Mouse (Mus musculus): Measurements from ENCODE around the gene Ptpn14.
A peak's percentile ranks its signal among the peaks of the same experiment; 100 is the strongest.
"Not testable (repeated sequence)": the region's sequence is repeated elsewhere in the genome, so short reads cannot be mapped to it uniquely, and the experiment has no call there.

Ptpn14 gene

DNA sequence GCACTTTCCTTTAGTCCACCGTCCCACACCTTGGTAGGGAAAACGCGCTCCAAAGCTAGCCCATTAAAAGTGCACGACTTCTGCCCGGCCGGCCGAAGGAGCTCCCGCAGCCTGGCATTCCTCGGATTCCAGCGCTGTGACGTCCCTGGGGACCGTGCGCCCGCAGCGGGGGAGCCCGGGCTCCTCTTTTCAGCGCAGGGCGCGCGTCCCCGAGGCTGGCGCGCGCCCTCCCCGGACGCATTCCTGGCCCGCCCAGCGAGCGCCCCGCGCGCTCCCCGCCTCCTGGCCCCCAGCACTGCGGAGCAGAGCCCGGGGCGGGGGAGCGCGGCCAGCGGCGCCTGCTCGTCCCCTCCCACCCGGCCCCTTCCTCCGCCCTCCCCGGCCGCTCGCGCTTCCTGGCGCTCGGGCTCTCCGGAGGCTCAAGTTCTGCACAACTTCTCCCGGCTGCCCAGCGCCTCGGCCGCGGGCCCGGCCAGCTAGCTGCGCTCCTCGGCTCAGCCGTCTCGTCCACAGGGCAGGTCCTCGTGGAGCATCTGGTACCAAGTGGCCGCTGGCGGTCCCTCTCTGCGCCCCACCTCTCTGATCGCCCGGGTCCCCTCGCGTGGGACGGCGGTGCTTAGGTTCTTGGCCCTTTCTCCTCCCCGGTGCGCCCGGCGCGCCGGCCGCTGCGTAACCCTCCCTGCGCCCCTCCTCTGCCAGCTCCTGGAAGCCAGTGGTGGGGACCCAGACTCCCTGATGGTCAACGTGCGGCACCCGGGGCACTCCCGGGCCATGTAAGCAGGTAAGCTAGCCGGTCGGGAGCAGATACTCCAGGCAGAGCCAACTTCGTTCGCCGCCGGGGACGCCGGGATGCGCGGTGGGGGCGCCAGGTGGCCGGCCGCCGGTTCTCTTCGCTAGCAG lies at the start of gene Ptpn14:
TSS of gene Ptpn14 (plus strand) at position 385 of the 900 bp plus-strand sequence.
- peak; percentile 86 for DNase-seq

DNA sequence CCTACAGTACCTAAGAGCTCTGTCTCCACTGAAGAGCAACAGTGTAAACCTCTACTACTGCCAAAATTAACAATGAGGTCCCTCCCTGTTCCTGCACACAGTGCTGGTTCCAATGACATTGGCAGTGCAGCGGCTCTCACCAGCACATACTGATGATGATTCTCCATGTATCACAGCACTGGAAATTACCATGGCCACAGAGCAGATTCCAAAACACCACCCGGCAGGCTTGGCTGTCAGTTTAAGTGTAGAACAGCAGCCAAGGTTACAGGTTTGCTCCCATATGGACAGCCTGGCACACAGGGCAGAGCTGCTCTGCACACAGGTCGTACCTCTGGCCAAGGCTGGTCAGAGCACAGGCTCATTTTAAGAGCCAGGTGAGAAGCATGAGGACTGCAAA lies 48.5 kb upstream of the Ptpn14 start:
- DNase-seq: no peak

DNA sequence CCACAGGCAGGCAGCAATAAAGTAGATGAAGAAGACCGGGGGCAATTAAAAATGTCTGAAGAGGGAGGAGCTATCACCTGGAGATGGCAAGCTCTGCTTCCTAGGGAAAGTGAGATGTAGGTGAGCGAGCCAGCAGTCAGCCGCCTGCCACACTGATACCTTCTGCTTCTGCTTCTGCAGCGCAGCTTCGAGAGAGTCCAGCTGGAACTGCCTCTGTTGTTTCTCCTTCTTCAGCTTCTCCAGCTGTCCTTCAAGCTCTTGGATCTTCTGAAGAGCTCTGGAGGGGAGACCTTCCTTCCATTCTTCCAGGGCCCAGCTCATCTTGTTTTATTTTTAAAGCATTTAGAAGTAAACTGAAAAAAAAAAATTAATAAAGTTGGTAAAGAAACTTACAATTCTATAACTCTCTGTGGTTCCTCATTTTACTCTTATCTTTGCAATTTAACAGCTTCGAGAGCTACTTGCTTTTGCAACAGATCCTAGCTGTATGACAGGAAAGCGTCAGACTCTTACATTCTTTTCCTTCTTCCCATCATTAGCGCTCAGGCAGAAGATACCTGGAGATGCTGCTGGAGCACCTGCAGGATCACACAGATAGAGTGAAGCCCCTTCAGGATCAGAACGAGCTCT lies 43.2 kb upstream of the Ptpn14 start:
- DNase-seq: no peak

DNA sequence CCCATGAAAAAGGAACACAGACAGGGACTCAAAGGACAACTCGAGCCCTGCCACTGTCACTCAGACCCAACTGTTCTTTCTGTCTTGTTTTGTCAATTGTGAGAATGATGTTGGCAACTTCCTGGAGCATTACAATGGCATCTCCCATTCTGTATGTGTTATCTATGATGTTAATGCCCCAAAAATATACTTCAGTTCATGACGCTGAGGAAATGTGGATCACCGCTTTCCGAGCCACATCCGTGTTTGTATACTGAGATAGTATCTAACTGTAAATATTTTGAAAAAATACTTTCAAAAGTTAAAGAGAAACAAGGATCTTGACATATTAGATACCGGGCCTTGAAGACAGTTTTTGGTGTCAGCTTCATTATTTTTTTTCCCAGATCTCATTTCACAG lies 42.0 kb upstream of the Ptpn14 start:
- DNase-seq: no peak

DNA sequence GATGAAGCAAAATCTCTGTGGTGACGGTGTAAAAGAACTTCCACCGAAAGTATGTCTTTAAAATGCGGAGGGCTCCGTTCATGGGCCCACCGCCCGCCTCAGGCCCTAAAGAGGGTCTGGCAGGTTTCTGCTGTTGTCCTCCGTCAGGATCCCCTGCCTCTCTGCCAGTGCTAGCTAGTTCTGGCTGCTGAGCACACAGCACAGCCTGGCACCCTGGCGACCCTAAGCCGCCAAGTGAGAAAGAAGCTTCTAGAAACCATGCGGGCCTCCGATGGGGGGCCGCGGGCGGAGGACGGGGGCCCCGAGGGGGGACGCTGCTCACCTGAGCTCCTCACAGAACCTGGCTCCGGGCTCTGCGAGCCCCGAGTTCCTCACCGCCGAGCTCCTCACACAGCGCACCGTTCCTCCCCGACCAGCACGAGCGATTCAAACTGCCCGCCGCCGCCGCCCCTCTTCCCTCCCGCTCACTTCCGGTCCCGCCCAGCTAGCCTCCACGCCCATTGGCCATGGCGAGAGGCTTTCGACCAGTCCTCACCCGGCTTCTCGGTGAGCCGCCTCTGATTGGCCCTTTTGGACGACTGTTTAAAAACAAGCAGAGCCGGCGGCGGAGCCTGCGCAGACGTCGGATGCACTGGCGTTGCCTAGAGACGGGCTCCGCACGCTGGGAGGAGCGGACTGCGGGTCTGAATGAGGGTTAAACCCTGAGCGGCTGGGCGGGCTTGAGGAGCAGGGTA lies 40.2 kb upstream of the Ptpn14 start, which contains the start of gene Cenpf:
TSS of gene Cenpf (minus strand) at position 433 of the 734 bp plus-strand sequence.
- DNase-seq: peak; percentile 96

DNA sequence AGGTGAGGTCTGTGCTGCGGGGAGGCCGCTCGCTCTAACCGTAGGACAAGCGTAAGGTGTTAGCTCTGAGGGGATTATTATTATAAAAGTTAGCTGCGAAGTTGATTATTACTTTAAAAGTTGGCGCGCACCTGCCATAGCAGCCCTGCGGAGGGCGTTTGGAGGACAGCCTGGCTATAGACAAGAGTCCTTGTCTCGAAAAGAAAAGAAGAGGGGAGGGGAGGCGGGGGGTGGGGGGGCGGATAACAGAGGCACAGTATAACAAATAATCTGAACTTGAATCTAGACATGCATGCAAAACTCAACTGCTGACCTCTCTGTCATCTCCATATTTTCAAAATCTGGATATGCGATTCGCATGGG lies 39.7 kb upstream of the Ptpn14 start:
- DNase-seq: no peak

DNA sequence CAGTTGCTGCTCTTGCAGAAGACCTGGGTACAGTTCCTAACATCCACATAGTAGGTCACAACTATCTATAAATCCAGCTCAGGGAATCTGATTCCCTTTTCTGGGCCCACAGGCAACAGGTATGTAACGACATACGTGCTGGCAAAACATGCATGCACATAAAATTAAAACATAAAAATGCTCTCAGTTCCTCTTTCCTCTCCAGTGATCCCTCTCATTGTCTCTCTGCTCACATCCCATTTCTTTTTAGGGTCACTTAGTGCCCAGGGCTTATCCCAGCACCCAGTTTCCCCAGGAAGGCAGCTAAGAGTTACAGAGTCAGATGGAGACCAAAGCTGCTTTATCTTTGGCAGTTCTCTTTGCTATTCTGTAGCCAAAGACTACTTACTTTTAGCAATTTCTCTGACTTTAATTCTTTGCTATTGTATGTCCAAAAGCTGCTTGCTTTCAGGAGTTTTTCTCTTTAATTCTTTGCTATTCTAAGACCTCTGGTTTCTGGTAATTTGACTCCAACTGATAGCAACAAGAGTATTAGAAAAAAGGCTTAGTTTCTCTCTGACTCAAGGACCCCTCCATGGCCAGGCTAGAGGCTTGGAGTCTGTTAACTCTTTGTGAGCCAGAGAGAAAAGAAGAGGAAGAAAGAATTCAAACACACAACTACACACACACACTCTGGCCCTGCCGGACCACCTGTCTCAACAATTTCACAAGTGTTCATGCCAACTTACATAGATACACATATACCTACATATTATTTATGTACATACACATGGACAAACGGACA lies 38.8 kb upstream of the Ptpn14 start:
- DNase-seq: no peak

DNA sequence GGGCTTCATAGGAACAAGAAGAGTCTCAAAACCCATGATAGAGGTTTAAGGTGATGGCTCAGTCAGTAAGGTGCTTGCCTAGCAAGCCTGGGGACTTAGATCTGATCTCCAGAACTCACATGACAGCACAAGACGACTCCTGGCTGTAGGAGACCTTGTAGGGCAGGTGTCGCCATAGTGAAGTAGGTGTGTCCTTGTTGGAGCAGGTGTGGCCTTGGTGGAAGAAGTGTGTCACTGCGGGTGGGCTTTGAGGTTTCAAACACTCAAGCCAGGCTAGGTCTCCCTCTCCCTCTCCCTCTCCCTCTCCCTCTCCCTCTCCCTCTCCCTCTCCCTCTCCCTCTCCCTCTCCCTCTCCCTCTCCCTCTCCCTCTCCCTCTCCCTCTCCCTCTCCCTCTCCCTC lies 35.6 kb upstream of the Ptpn14 start:
- not testable (repeated sequence) for DNase-seq

DNA sequence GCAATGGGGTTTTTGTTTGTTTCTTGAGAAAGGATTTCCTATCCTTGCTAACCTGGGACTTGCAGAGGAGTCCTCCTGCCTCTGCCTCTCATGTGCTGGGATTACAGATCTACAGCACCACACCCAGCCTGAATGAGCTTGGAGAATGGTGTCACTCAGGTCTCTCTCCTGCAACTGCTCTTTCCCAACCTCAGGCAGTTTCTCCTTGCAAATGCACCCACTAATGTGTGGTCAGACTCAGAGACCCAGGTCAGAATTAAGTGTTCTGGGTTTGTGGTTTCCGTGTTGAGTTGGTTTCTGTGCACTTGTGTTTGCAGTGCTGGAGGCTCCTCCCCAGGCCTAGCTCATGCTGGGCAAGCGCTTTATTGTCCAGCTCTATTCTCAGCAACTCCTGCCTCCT lies 33.7 kb upstream of the Ptpn14 start:
- no peak for DNase-seq

DNA sequence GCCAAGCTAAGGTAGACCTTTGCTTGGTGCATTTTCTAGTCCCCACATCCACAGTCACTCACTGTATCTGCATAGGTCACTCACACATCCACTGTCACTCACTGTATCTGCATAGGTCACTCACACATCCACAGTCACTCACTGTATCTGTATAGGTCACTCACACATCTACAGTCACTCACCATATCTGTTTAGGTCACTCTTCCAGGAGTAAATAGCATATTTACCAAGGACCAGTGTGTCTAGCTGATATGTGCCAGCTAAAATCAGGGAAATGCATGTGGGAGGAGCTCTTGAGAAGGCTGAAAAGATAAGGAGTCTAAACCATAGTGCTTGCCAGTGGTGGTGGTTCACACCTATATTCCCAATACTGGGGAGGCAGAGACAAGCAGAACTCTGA lies 32.7 kb upstream of the Ptpn14 start:
- DNase-seq: no peak

DNA sequence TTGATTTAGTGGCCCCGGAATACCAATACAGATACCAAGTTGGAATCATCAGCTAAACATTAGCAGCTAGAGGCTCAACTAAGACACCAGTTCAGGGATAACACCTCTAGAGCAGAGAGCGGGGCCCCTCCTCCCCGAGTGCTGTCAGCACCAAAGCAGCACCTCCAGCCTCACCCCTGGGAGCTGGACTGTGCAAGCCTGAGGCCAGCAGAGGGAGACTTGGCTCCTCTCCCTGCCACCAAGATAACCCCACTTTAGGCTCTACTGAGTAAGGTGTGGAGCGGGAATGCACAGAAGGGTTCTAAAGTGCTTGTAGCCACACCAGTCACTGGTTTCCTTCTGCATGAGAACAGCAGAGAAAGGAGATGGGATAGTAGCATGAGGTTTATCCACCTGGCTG lies 29.7 kb upstream of the Ptpn14 start:
- no peak for DNase-seq

DNA sequence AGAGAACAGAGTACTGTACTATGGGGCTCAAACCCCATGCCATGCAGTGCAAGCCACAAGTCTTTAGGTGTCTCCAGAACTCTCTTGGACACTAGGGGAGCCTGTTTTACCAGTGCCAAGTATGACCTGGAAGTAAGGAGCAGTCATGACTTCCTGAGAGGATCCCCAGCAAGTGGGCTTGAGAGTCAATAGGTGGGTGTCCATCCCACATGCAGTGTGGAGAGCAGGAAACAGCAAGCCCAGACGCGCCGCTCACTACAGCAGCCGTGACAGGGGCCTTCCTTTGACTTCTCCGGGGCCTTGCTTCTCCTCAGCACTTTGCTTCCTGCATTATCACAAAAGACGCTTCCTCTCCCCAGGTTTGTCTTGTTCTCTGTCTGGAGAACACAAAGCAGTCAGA lies 27.9 kb upstream of the Ptpn14 start:
- DNase-seq: no peak

DNA sequence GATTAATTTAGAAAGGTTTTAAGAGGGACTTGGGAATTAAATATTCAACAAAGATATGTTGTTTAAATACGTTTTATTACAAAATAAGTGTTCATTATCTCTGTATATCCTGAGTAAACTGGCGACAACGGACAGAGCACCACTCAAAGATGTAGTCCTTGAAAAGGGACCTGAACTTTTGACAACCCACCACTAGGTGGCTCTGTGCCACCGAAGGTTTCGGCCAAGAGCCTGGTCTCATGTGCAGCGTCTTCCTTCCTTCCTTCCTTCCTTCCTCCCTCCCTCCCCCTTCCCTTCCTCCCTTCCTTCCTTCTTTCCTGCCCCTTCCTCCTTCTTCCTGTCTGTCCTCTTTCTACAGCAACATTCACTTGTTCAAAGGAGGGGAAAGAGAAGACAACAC lies 27.1 kb upstream of the Ptpn14 start:
- peak; percentile 67 for DNase-seq

DNA sequence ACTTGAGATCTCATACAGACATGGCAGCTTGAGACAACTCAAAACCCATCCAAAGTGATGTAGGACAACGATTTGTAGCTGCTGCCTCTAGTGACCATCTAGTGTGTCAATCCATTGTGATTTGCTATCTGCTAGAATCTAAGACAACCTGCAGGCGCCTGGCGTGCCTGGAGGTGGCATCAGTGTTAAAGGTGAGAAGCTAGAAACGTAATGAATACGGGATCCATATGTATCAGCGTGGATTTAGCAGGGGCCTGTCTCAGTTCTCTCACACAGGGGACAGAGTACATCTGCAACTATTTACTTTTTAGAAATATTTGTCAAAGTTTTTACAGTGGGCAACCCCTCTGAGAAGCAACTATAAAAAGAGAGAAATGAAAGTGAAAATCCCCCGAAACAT lies 24.9 kb upstream of the Ptpn14 start:
- no peak for DNase-seq

DNA sequence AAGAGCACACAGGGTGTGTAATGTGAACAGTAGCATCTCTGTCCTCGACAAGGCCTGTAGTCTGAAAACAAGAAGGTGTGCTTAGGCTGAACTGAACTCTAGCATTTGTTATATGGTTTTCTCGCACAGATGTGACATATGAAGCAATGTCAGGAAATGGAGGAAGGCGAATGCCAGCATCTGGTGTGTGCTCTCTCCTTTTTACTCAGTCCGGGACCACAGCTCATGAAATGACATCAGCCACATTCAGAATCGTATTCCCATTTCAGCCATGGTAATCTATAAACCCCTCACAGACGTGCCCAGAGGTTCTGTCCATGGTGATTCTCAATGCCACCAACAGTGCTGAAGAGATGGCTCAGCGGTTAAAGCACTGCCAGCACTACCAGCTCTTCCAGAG lies 24.5 kb upstream of the Ptpn14 start:
- DNase-seq: no peak

DNA sequence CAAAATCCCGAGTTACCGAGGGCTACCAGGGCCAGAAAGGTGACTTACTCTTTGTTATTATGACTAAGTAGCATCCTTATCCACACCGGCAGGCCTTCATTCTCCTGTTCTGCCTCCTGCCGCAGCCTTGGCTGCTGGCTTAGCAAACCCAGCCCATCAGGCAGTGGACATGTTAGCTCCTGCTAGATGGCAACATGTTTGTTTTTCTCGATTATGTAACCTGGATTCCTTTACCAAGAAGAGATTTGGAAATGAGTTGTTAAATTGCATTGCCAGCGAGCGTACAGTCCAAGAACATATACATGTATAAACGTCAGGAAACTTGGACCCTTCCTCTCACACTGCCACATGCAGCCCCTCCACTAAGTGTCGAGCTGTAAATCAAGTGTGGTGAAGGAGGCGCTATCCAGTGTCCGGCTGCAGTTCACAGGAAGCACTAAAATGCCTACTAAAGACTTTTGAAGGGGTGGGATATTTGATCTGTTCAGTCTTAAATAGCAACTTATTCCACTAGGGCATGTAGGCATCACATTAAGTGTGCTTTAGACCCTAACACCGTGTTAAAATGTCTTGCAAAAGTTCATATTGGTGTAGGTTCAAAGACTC lies 21.9 kb upstream of the Ptpn14 start:
- no peak for DNase-seq

DNA sequence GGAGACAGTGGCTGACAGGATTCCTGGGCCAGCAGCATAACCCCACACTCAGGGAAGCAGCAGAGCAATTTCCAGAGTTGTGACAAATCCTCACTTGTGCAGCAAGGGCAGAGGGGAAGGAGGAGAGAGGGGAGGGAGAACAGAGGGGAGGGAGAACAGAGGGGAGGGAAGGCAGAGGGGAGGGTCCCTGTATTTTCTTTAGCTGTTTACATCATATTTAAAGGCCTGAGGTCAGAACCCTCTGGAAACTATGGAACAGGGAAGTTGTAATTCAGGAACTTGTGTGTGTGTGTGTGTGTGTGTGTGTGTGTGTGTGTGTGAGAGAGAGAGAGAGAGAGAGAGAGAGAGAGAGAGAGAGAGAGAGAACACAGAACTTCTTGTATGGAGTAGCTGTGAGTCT lies 21.1 kb upstream of the Ptpn14 start:
- DNase-seq: no peak

DNA sequence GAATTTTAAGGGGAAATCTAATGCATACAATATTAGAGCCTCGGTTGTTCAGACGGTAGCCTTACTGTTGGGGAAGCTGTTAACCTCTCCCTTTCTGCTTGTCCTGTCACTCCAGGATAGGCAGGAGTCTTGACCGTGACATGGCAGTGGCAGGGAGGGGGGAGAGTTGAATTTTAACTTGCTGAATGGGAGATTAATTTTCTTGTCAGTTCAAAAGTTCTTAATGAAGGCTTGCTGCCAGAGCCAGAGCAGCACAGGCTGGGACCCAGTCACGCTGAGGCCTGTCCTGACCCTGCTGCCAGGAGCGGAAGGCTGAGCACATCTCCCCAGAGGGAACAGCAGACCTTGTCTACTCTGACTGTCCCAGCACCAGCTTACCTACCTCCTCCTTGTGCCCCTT lies 20.6 kb upstream of the Ptpn14 start:
- peak; percentile 54 for DNase-seq

DNA sequence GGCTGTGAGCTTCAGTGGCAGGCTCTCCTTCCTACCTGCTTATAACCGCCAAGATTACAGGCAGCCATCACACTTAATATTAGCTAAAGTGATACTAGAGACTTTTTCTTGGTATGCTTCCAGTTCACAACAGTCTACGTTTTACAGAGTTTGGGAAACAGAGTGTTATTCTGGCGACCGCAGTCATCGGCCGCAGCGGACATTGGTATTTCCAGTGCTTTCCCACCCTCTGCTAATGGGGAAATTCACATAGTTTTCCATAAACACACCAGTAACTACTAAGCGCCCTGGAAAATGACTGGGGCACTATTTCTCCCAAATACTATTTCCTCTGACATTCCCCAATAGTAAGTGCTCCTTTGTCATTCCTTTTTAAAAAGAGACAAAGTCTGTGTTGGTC lies 19.1 kb upstream of the Ptpn14 start:
- no peak for DNase-seq

DNA sequence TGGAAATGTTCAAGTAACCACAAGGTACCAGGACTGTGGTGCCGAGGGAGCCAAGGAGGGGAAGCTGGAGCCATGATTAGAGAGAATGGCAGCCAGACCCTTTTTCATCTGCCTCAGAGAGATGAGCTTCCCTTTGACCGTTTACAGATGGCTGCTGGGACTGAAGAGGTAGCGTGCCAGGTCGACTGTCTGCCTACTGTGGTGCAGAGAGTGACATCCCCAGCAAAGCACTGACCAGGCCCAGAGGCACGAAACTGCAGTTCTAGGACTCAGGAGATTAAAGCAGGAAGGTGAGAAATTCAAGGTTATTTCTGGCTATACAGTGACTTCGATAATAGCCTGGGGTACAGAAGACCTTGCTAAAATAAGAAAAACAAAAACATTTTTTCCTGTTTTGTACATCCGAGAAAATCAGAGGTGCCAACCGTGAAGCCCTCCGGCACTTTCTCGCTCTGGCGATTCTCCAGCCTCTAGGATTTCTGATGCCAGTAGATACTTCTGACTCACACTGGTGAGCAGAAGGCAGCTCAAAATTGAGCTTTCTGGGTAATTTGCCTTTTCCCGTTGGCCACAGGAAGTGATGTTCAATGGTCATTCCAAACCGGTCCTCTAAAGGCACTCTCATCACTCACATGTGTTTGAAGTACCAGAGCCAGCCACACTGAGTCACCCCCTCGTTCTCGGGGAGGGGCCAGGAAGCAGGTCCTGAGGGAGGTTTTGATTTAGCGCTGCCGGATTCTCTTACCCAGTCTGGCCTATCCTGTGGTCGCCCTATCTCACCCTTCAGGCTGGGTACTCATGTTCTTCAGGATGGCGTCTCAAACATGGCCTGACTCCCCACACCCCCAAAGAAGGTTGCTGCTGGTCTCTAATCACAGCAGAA lies 11.9 kb upstream of the Ptpn14 start:
- DNase-seq: peak; percentile 25

DNA sequence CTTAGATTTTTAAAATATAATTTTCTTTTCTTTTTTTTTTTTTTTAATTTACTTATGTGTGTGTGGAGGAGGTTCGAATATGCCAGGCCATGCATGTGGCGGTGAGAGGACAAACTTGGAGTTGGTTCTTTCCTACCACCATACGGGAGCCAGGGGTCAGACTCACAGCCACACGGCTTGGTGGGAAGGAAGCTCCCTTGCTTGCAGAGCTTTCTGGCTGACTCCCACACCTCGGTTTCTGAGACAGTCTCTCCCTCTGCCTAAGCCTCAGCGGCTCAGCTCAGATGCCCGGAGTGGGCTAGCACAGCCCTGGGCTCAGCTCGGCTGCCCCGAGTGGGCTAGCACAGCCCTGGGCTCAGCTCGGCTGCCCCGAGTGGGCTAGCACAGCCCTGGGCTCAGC lies 10.5 kb upstream of the Ptpn14 start:
- DNase-seq: no peak

DNA sequence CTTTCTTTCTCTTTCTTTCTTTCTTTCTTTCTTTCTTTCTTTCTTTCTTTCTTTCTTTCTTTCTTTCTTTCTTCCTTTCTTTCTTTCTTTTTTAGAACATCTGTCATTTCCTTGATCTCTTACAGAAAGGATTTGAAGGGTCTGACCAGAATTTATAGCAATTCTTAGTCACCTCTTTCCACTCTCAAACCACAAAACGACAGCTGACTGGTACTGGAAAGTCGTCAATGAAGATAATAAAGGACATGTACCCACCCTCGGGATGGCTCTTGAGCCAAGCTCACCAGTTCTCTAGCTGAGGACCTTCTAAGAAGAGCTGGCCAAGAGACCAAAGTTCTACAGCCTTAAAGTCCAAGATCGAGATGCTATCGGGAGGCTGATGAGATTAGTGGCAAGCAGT lies 9.5 kb upstream of the Ptpn14 start:
- no peak for DNase-seq
